Mouse (Mus musculus) skeletal muscle tissue, adult 2 months (tissue): ENCODE measurements around the gene Notch2.

Source experiments
- DNase-seq: peaks from one replicate; pipeline ENCODE4 v3.0.0-alpha.2; 2012; ENCODE audit warnings: low read depth, low spot score

Gene Notch2

GRCm38 (mm10) chr3:98013401-98014281 is at the start of gene Notch2:
Gene Notch2, plus strand, starts transcription at chr3:98013527.
- DNase-seq, result peak; percentile 92

GRCm38 (mm10) chr3:97964878-97965353 is 48.4 kb upstream of the Notch2 start:
- peak; percentile 52 for DNase-seq

GRCm38 (mm10) chr3:97967627-97968026 is 45.7 kb upstream of the Notch2 start:
- no peak for DNase-seq

GRCm38 (mm10) chr3:97968191-97968590 is 45.1 kb upstream of the Notch2 start:
- no peak for DNase-seq

GRCm38 (mm10) chr3:97969019-97969418 is 44.3 kb upstream of the Notch2 start:
- DNase-seq, result no peak

GRCm38 (mm10) chr3:97971117-97971516 is 42.2 kb upstream of the Notch2 start:
- DNase-seq, result no peak

GRCm38 (mm10) chr3:97972200-97972599 is 41.1 kb upstream of the Notch2 start:
- DNase-seq, result no peak

GRCm38 (mm10) chr3:97972707-97973106 is 40.6 kb upstream of the Notch2 start:
- DNase-seq, result no peak

GRCm38 (mm10) chr3:97973306-97973705 is 40.0 kb upstream of the Notch2 start:
- DNase-seq, result no peak

- no peak for DNase-seq
Measured at GRCm38 (mm10) chr3:97974197-97974770, 39.0 kb upstream of the Notch2 start.

- DNase-seq, result no peak
Measured at GRCm38 (mm10) chr3:97976706-97977105, 36.6 kb upstream of the Notch2 start.

GRCm38 (mm10) chr3:97978710-97979109 is 34.6 kb upstream of the Notch2 start:
- no peak for DNase-seq

GRCm38 (mm10) chr3:97980683-97981327 is 32.5 kb upstream of the Notch2 start:
- no peak for DNase-seq

GRCm38 (mm10) chr3:97981376-97981906 is 31.9 kb upstream of the Notch2 start:
- DNase-seq, result no peak

GRCm38 (mm10) chr3:97984870-97985506 is 28.3 kb upstream of the Notch2 start:
- no peak for DNase-seq

- DNase-seq, result no peak
Measured at GRCm38 (mm10) chr3:97985691-97986090, 27.6 kb upstream of the Notch2 start.

GRCm38 (mm10) chr3:97987153-97987552 is 26.2 kb upstream of the Notch2 start:
- DNase-seq, result no peak

- no peak for DNase-seq
Measured at GRCm38 (mm10) chr3:97988756-97989155, 24.6 kb upstream of the Notch2 start.

- DNase-seq, result no peak
Measured at GRCm38 (mm10) chr3:97990576-97990975, 22.8 kb upstream of the Notch2 start.

- DNase-seq, result no peak
Measured at GRCm38 (mm10) chr3:97992289-97992688, 21.0 kb upstream of the Notch2 start.

- no peak for DNase-seq
Measured at GRCm38 (mm10) chr3:97993196-97993595, 20.1 kb upstream of the Notch2 start.
